Comparison of ENCODE assay signal across 1 mouse cellular context in the genomic region with DNA sequence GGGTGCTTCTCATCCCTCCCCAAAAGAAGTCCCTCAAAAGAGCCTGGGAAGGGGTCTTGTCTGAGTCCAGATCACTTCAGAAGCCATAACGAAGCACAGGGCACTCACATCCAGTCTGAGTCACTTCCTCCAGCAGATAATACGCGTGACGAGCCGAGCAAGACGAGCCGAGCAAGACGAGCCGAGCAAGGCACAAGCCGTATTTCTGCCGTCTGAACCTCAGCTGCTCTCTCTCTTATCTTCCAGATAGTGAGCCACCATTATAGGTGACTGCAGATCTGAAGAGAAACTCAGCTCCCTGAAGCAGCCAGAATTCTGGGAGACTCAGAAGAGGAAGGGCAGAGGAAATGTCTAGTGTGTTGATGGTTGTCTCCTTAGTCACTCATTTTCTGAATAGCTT.
TF ChIP-seq lines count a peak whose summit lies in the region.

No protein-coding gene starts in this region.

TF ChIP-seq in MEL, 35 proteins besides CTCF, POLR2A, EP300 and RAD21 (continued from another document):
- no peak for TF ChIP-seq NELFE (IDR thresholded peaks at IDR 0.05; ENCODE audit: low read depth, low read length)
- TF ChIP-seq MYB (IDR thresholded peaks at IDR 0.05; ENCODE audit: low read depth, low read length): no peak
